Mouse (Mus musculus): ENCODE data around the gene Lmnb2.

- TF ChIP-seq POLR2A (IDR thresholded peaks at IDR 0.05; ENCODE audit: low read depth, low read length) (no peak), CTCF (conservative IDR thresholded peaks at IDR 0.05; ENCODE audit: insufficient read depth, insufficient read length, low read depth, low read length) (no peak)
These were observed 36.8 kb upstream of the Lmnb2 start for GRCm38 (mm10) chr10:80954843-80955242.

All from kidney, adult 2 months (tissue).